Mouse (Mus musculus) MEL (cell line): ENCODE results near the gene Ell. TPM values are rescaled to one million over a fixed set of nuclear protein-coding genes. Genes with fewer than 3 reads are reported as not detected.

Experiments
- DNase-seq: peaks from one replicate; pipeline ENCODE4 v3.0.0; 2011; ENCODE audit warnings: low read depth, low spot score
- H3K27ac ChIP-seq: 2 replicates; pipeline ENCODE4 v1.5.1; 2012; ENCODE audit warnings: low read depth, mild to moderate bottlenecking, control low read depth, low read length, moderate library complexity; ENCODE audit not compliant: control insufficient read depth
- H3K27me3 ChIP-seq, 2 experiments: fragments of 150-350 bp in 1 of 2; sonication (generic) in 1 of 2; 2 replicates each; pipeline ENCODE4 v1.6.1; 2012; ENCODE audit warnings: low read length in 2 of 2, mild to moderate bottlenecking in 2 of 2, improper control_type of control experiment in 1 of 2, moderate library complexity in 1 of 2; ENCODE audit not compliant: insufficient read depth in 2 of 2, control insufficient read depth in 1 of 2
- H3K36me3 ChIP-seq, 2 experiments: 2 replicates each; pipeline ENCODE4 v1.6.1; 2012 to 2014; ENCODE audit warnings: low read length in 2 of 2, improper control_type of control experiment in 1 of 2, inconsistent platforms in 1 of 2, mild to moderate bottlenecking in 1 of 2; ENCODE audit not compliant: insufficient read depth in 2 of 2, control insufficient read depth in 1 of 2
- H3K4me1 ChIP-seq, 2 experiments: fragments of 150-350 bp in 1 of 2; sonication (generic) in 1 of 2; 2 replicates each; pipeline ENCODE4 v1.6.1; 2012; ENCODE audit warnings: low read length in 2 of 2, improper control_type of control experiment in 1 of 2, mild to moderate bottlenecking in 1 of 2; ENCODE audit not compliant: insufficient read depth in 2 of 2, control insufficient read depth in 1 of 2
- H3K4me3 ChIP-seq, 2 experiments: fragments of 150-350 bp in 1 of 2; sonication (generic) in 1 of 2; 2 replicates each; pipeline ENCODE4 v1.5.1; 2012; ENCODE audit warnings: low read depth in 2 of 2, low read length in 2 of 2, mild to moderate bottlenecking in 2 of 2, moderate library complexity in 2 of 2, control low read depth in 1 of 2, improper control_type of control experiment in 1 of 2; ENCODE audit not compliant: control insufficient read depth in 1 of 2, insufficient read depth in 1 of 2
- H3K79me2 ChIP-seq: 2 replicates; pipeline ENCODE4 v1.6.1; 2012; ENCODE audit warnings: mild to moderate bottlenecking, low read length, moderate library complexity; ENCODE audit not compliant: control insufficient read depth, poor library complexity, insufficient read depth
- H3K9ac ChIP-seq: 2 replicates; pipeline ENCODE4 v1.6.1; 2012; ENCODE audit warnings: low read depth, mild to moderate bottlenecking, control low read depth, low read length, moderate library complexity; ENCODE audit not compliant: control insufficient read depth, poor library complexity, severe bottlenecking
- H3K9me3 ChIP-seq: fragments of 150-350 bp; sonication (generic); replicated peaks from 2 replicates; pipeline ENCODE4 v1.6.1; 2012; ENCODE audit warnings: mild to moderate bottlenecking, low read length, improper control_type of control experiment, moderate library complexity; ENCODE audit not compliant: insufficient read depth
- CHD1 ChIP-seq: IDR thresholded peaks from 2 replicates; pipeline ENCODE4 v1.6.1; 2012; ENCODE audit warnings: low read depth, mild to moderate bottlenecking, inconsistent platforms, low read length, improper control_type of control experiment
- CTCF ChIP-seq, 3 experiments: IDR thresholded peaks in 2 of 3; conservative IDR thresholded peaks in 1 of 3; 2 replicates each; pipeline ENCODE4 v1.5.1; 2011 to 2012; ENCODE audit warnings: low read length in 3 of 3, low read depth in 2 of 3, mild to moderate bottlenecking in 2 of 3, improper control_type of control experiment in 1 of 3, inconsistent platforms in 1 of 3, mixed read lengths in 1 of 3, moderate library complexity in 1 of 3; ENCODE audit not compliant: control insufficient read depth in 1 of 3, insufficient read depth in 1 of 3, poor library complexity in 1 of 3, severe bottlenecking in 1 of 3
- EP300 ChIP-seq, 2 experiments: IDR thresholded peaks; 2 replicates each; pipeline ENCODE4 v1.6.1; 2011; ENCODE audit warnings: improper control_type of control experiment in 2 of 2, low read length in 2 of 2, low read depth in 1 of 2, mild to moderate bottlenecking in 1 of 2
- ETS1 ChIP-seq: IDR thresholded peaks from 2 replicates; pipeline ENCODE4 v1.6.1; 2012; ENCODE audit warnings: low read depth, mild to moderate bottlenecking, inconsistent platforms, low read length, improper control_type of control experiment, moderate library complexity
- GATA1 ChIP-seq: IDR thresholded peaks from 2 replicates; pipeline ENCODE4 v1.6.1; 2011; ENCODE audit warnings: low read depth, low read length, improper control_type of control experiment
- HCFC1 ChIP-seq: IDR thresholded peaks from 2 replicates; pipeline ENCODE4 v1.6.1; 2012; ENCODE audit warnings: low read depth, mild to moderate bottlenecking, inconsistent platforms, low read length, improper control_type of control experiment, moderate library complexity
- JUND ChIP-seq: IDR thresholded peaks from 2 replicates; pipeline ENCODE4 v1.6.1; 2011; ENCODE audit warnings: low read depth, mild to moderate bottlenecking, improper control_type of control experiment, low read length
- MAZ ChIP-seq: IDR thresholded peaks from 2 replicates; pipeline ENCODE4 v1.6.1; 2012; ENCODE audit warnings: low read depth, mild to moderate bottlenecking, inconsistent platforms, low read length, improper control_type of control experiment
- MEF2A ChIP-seq: IDR thresholded peaks from 2 replicates; pipeline ENCODE4 v1.6.1; 2014; ENCODE audit warnings: low read depth, mild to moderate bottlenecking, inconsistent platforms, low read length, improper control_type of control experiment; ENCODE audit not compliant: poor library complexity, insufficient replicate concordance, severe bottlenecking; ENCODE audit errors: extremely low read depth
- MXI1 ChIP-seq: IDR thresholded peaks from 2 replicates; pipeline ENCODE4 v1.6.1; 2011; ENCODE audit warnings: mild to moderate bottlenecking, low read depth, low read length, improper control_type of control experiment
- MYB ChIP-seq: IDR thresholded peaks from 2 replicates; pipeline ENCODE4 v1.6.1; 2011; ENCODE audit warnings: mild to moderate bottlenecking, low read depth, low read length, improper control_type of control experiment
- NRF1 ChIP-seq: IDR thresholded peaks from 2 replicates; pipeline ENCODE4 v1.6.1; 2014; ENCODE audit warnings: low read depth, mild to moderate bottlenecking, inconsistent platforms, low read length, improper control_type of control experiment, moderate library complexity; ENCODE audit not compliant: poor library complexity, insufficient read depth, severe bottlenecking
- POLR2A ChIP-seq, 2 experiments: IDR thresholded peaks; 2 replicates each; pipeline ENCODE4 v1.6.1; 2011 to 2012; ENCODE audit warnings: low read length in 2 of 2, mild to moderate bottlenecking in 2 of 2, control low read depth in 1 of 2, improper control_type of control experiment in 1 of 2, low read depth in 1 of 2, moderate library complexity in 1 of 2; ENCODE audit not compliant: control insufficient read depth in 1 of 2, insufficient read depth in 1 of 2, poor library complexity in 1 of 2
- POLR2AphosphoS5 ChIP-seq: IDR thresholded peaks from 2 replicates; pipeline ENCODE4 v1.6.1; 2012; ENCODE audit warnings: low read depth, borderline replicate concordance, mild to moderate bottlenecking, inconsistent platforms, low read length, moderate library complexity, mixed read lengths
- RAD21 ChIP-seq: IDR thresholded peaks from 2 replicates; pipeline ENCODE4 v1.6.1; 2011; ENCODE audit warnings: mild to moderate bottlenecking, low read depth, low read length, improper control_type of control experiment
- RCOR1 ChIP-seq: IDR thresholded peaks from 2 replicates; pipeline ENCODE4 v1.6.1; 2012; ENCODE audit warnings: low read depth, mild to moderate bottlenecking, inconsistent platforms, low read length, improper control_type of control experiment
- SMC3 ChIP-seq: IDR thresholded peaks from 2 replicates; pipeline ENCODE4 v1.6.1; 2011; ENCODE audit warnings: low read depth, low read length, improper control_type of control experiment
- TAL1 ChIP-seq: IDR thresholded peaks from 2 replicates; pipeline ENCODE4 v1.6.1; 2012; ENCODE audit warnings: mild to moderate bottlenecking, inconsistent platforms, low read length, moderate library complexity, mixed read lengths
- TBP ChIP-seq: IDR thresholded peaks from 2 replicates; pipeline ENCODE4 v1.8.0; 2011; ENCODE audit warnings: low read depth, low read length, improper control_type of control experiment
- ZKSCAN1 ChIP-seq: IDR thresholded peaks from 2 replicates; pipeline ENCODE4 v1.6.1; 2012; ENCODE audit warnings: low read depth, mild to moderate bottlenecking, inconsistent platforms, low read length, improper control_type of control experiment, moderate library complexity
- ZNF384 ChIP-seq: IDR thresholded peaks from 2 replicates; pipeline ENCODE4 v1.6.1; 2012; ENCODE audit warnings: low read depth, mild to moderate bottlenecking, inconsistent platforms, low read length, improper control_type of control experiment
- polyA plus RNA-seq, 2 experiments: library from polyadenylated mRNA; stranded (reverse) in 1 of 2; unstranded in 1 of 2; fragments of >175 nt in 1 of 2; fragments of >200 nt in 1 of 2; gene quantifications; 2 replicates each; pipeline versions ENCODE4 v1.2.1 to v1.2.4; 2012; ENCODE audit warnings: low replicate concordance in 2 of 2, low read depth in 1 of 2; ENCODE audit not compliant: insufficient read length in 2 of 2, insufficient read depth in 1 of 2, missing spikeins in 1 of 2
- total RNA-seq: library from RNA; depleted of rRNA; stranded (reverse); fragments of 300-350 nt; gene quantifications from 2 replicates; pipeline ENCODE4 v1.2.3, GENCODE M21; 2012

Gene Ell
- total and polyA plus RNA-seq, 3 experiments, result 12.4 to 25.9 TPM; not detected in 1

GRCm38 (mm10) chr8:70490880-70491495 lies 48.3 kb upstream of the Ell start:
- H3K4me1 ChIP-seq, result no peaks in the 10 kb centered on the region
- H3K27ac ChIP-seq, result no peak overlapping the region

GRCm38 (mm10) chr8:70492664-70493640 lies 46.3 kb upstream of the Ell start, which contains the start of gene Crlf1:
Crlf1 (plus strand) TSS chr8:70493158.
- no peaks in the 10 kb centered on the region for H3K79me2 ChIP-seq
- H3K27ac ChIP-seq, result no peak within 1 kb of the TSS
- TF ChIP-seq TBP (no peak), TAL1 (no peak), MYB (no peak), POLR2AphosphoS5 (no peak), GATA1 (no peak), JUND (no peak), CHD1 (no peak), POLR2A (IDR thresholded peaks at IDR 0.05; ENCODE audit: control insufficient read depth in 1 of 2, insufficient read depth in 1 of 2, low read depth in 1 of 2, low read length in 2 of 2, poor library complexity in 1 of 2) (no peak), EP300 (IDR thresholded peaks at IDR 0.05; ENCODE audit: low read depth in 1 of 2, low read length in 2 of 2) (no peak), MAZ (no peak), ZNF384 (no peak), ZKSCAN1 (no peak), HCFC1 (no peak), NRF1 (no peak), SMC3 (no peak), CTCF (IDR thresholded peaks at IDR 0.05 in 2 of 3, conservative IDR thresholded peaks at IDR 0.05 in 1 of 3; ENCODE audit: control insufficient read depth in 1 of 3, insufficient read depth in 1 of 3, low read depth in 2 of 3, low read length in 3 of 3, poor library complexity in 1 of 3, severe bottlenecking in 1 of 3) (no peak), ETS1 (no peak), MXI1 (no peak)
- H3K9me3 ChIP-seq, result no peaks in the 10 kb centered on the region
- no peaks in the 10 kb centered on the region for H3K4me1 ChIP-seq
- no peaks in the 10 kb centered on the region for H3K36me3 ChIP-seq
- no peak within 1 kb of the TSS for H3K4me3 ChIP-seq
- H3K27me3 ChIP-seq, result no peaks in the 10 kb centered on the region; a peak in 1 of 4 replicates
- no peak within 1 kb of the TSS for H3K9ac ChIP-seq
- DNase-seq, result no peak

More at GRCm38 (mm10) chr8:70490880-70491495, 48.3 kb upstream of the Ell start:
- no peak overlapping the region for H3K4me3 ChIP-seq
- H3K9me3 ChIP-seq, result no peaks in the 10 kb centered on the region
- H3K36me3 ChIP-seq, result no peaks in the 10 kb centered on the region
- TF ChIP-seq ZNF384, result no peak
- no peak for TF ChIP-seq RAD21
- no peak for TF ChIP-seq TBP
- TF ChIP-seq RCOR1, result no peak
- no peak for TF ChIP-seq ZKSCAN1
- no peak for TF ChIP-seq MEF2A
- no peak for TF ChIP-seq NRF1
- no peak for TF ChIP-seq POLR2A (IDR thresholded peaks at IDR 0.05; ENCODE audit: control insufficient read depth in 1 of 2, insufficient read depth in 1 of 2, low read depth in 1 of 2, low read length in 2 of 2, poor library complexity in 1 of 2)
- no peaks in the 10 kb centered on the region for H3K79me2 ChIP-seq
- no peak for DNase-seq
- H3K27me3 ChIP-seq, result no peaks in the 10 kb centered on the region
- H3K9ac ChIP-seq, result no peak overlapping the region
